8 mouse cellular contexts compared by ENCODE assay signal in the genomic region with DNA sequence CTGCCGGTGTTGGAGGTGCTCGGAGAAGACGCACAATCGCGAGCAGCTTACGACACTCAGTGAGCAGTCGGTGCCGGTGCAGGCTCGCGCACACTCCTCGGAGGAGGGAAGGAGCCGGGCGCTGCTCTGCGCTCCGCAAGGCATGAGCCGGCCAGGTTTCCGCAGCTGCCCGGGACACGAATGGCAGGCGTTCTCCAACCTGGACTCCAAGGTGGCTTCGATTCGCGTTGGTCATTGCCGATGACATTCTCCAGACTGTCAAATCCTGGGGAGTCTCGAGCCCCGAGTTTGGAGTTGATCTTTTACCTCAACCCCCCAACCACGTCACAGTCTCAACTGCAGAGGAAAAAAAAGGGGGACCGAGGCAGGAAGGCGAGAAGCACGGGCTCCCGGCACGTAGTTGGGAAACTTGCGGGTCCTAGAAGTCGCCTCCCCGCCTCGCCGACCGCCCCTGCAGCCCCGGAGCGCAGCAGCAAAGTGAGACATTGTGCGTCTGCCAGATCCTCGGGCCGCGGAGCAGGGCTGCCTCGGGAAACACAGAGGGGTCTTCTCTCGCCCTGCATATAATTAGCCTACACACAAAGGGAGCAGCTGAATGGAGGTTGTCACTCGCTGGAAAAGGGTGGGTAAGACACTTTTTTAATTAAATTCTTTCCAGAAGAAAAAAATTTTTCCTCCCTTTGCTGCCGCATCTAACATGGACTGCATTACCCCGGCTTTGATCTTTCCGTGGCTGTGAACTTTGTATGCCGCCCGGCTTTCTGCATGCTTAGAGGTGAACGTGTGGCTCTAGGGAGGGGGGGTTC. TPM values are rescaled to one million over a fixed set of nuclear protein-coding genes. Genes with fewer than 3 reads are reported as not detected.
DNase-seq lines count a peak whose midpoint lies in the region; ATAC-seq lines count a peak whose summit lies in the region.

A gene (plus strand): TSS at position 89 of the 806 bp plus-strand sequence.

- WGBS in stomach, embryonic 14.5 days, result under 1% methylated on average over 53 of the region's 53 CpGs

- H3K36me3 ChIP-seq in stomach, embryonic 14.5 days (ENCODE audit: control insufficient read depth, insufficient read depth, low read length), result no peaks in the 10 kb centered on the region

- no peak within 1 kb of the TSS for H3K9ac ChIP-seq in stomach, embryonic 14.5 days (replicated peaks; ENCODE audit: low read depth, low read length)

- peak within 1 kb of the TSS; percentile 75 for H3K4me2 ChIP-seq in stomach, embryonic 14.5 days (replicated peaks; ENCODE audit: low read depth, low read length)

- H3K27me3 ChIP-seq in stomach, embryonic 14.5 days (ENCODE audit: control insufficient read depth, insufficient read depth, low read length), result peaks cover 31% of the 10 kb centered on the region

- H3K9me3 ChIP-seq in stomach, embryonic 14.5 days (ENCODE audit: control insufficient read depth, low read depth, low read length), result no peaks in the 10 kb centered on the region

- no peak within 1 kb of the TSS for H3K27ac ChIP-seq in stomach, embryonic 14.5 days (ENCODE audit: low read length)

- H3K4me3 ChIP-seq in stomach, embryonic 14.5 days (ENCODE audit: low read depth, low read length), result peak within 1 kb of the TSS; percentile 37

- peak; percentile 9 for DNase-seq in urinary bladder, postnatal 25 days (ENCODE audit: low spot score)
- DNase-seq in urinary bladder, adult 2 months (ENCODE audit: low spot score), result no peak
- peak; percentile 62 for DNase-seq in embryo, embryonic 9.5 days (ENCODE audit: extremely low spot score)
- DNase-seq in heart, postnatal 4 days, result peak; percentile 17
- peak; percentile 84 for DNase-seq in layer of hippocampus, adult 9-11 months
- DNase-seq in thymus, postnatal 14 days, result no peak

- no peaks in the 10 kb centered on the region for H3K4me1 ChIP-seq in stomach, embryonic 14.5 days (ENCODE audit: control insufficient read depth, insufficient read depth, low read length)

- ATAC-seq in megakaryocyte progenitor cell, adult 5-6 weeks (replicated peaks; ENCODE audit: poor library complexity), result 0 out of 2 replicates have a peak, but pooled peaks have one; percentile 31
- peak; percentile 76; the same call in 1 of the 2 replicates for ATAC-seq in stomach, embryonic 14.5 days (ENCODE audit: insufficient number of reproducible peaks, insufficient read depth, low FRiP score, low read depth)

RNA-seq across cellular contexts. Expression of the gene that starts here (rescaled TPM):
- polyA plus RNA-seq in urinary bladder, adult 2 months (2012; rRNA removed), result 0.75 and 0.80 TPM in 2 replicates
- under 1 TPM; 0.36 to 0.60 TPM for total RNA-seq in heart, postnatal 4 days (2021)
- total RNA-seq in megakaryocyte progenitor cell, adult 5-6 weeks (2015), result not detected in 2 replicates
- total RNA-seq in megakaryocyte progenitor cell, adult 5-6 weeks (2017), result not detected in 2 replicates
- 3.0 and 3.5 TPM in 2 replicates for polyA plus RNA-seq in stomach, embryonic 14.5 days (2014; fragmentation: Nextera tagmentation; extraction: Ambion mirVana)

Comparison
In these comparisons a context has a peak if more than half of its experiments do, and no peak if none do; other contexts are left out.
1. DNase-seq: peak in urinary bladder, postnatal 25 days (single experiment), embryo, embryonic 9.5 days (single experiment) and layer of hippocampus, adult 9-11 months (single experiment); none in urinary bladder, adult 2 months (single experiment) and thymus, postnatal 14 days (single experiment).
2. Peak in DNase-seq in heart, postnatal 4 days; RNA of the gene not detected or under 1 TPM.
3. Peak in ATAC-seq in megakaryocyte progenitor cell, adult 5-6 weeks; RNA of the gene not detected or under 1 TPM.